Mouse (Mus musculus): ENCODE measurements around the gene Mllt3. TPM values are rescaled to one million over a fixed set of nuclear protein-coding genes. Genes with fewer than 3 reads are reported as not detected.
"Not testable (repeated sequence)": the region's sequence is repeated elsewhere in the genome, so short reads cannot be mapped to it uniquely, and the experiment has no call there.

Gene Mllt3
- polyA plus RNA-seq, 1 experiment = 4.0 TPM

DNA sequence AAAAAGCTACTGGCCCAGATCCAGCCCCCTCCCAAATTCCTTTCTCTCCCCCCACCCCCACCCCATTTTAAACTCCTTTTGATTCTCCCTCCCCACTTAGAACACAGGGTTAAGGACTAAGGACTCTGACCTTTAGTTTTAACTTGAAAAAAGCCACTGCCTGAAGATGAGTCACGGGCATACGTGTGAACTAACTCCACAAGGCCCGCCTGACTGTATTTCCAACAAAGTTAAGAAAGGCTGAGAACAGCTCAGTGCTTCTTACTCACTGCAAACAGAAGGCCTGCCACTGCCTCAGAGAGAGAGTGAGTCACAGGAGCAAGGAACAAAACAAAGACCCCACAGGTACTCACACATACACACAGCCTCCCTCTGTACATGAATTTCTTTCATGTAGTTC, 48.6 kb downstream of the Mllt3 start:
- H3K36me3 ChIP-seq (replicated peaks; ENCODE audit: low read length) = no peaks in the 10 kb centered on the region
- TF ChIP-seq GATA1 (IDR thresholded peaks at IDR 0.05; ENCODE audit: borderline replicate concordance, low read length) (no peak), FLI1 (IDR thresholded peaks at IDR 0.05; ENCODE audit: low read length) (no peak)
- no peak overlapping the region for H3K4me3 ChIP-seq (replicated peaks)
- H3K4me1 ChIP-seq = peaks cover 4% of the 10 kb centered on the region
- H3K27me3 ChIP-seq (replicated peaks) = no peaks in the 10 kb centered on the region
- no peaks in the 10 kb centered on the region for H3K9me3 ChIP-seq

- TF ChIP-seq FLI1 (IDR thresholded peaks at IDR 0.05; ENCODE audit: low read length) (no peak), GATA1 (IDR thresholded peaks at IDR 0.05; ENCODE audit: borderline replicate concordance, low read length) (no peak)
- no peak overlapping the region for H3K4me3 ChIP-seq (replicated peaks)
- no peaks in the 10 kb centered on the region for H3K36me3 ChIP-seq (replicated peaks; ENCODE audit: low read length)
- H3K4me1 ChIP-seq = no peaks in the 10 kb centered on the region
- H3K9me3 ChIP-seq = no peaks in the 10 kb centered on the region
- no peaks in the 10 kb centered on the region for H3K27me3 ChIP-seq (replicated peaks)
Measured at GRCm38 (mm10) chr4:87984091-87984490, 49.1 kb downstream of the Mllt3 start.

DNA sequence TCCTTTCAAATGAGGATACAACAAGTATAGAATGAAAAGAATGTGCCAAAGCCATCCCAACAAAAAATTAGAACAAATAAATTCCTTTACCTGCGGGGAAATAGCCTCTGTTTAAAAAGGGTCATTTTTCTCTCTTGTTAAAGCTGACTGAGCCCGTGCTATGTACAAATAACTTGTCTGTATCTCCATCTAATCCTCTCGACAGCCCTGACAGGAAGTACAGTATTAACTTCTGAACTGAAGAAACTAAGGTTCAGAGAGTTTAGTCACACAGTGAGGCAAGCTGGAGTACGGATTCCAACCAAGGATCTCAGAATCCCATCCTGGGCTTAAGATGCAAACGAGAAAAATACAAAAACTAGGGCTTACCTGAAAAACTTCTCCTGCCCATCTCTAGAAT, 50.6 kb downstream of the Mllt3 start:
- H3K4me1 ChIP-seq = no peaks in the 10 kb centered on the region
- TF ChIP-seq GATA1 (IDR thresholded peaks at IDR 0.05; ENCODE audit: borderline replicate concordance, low read length) (no peak), FLI1 (IDR thresholded peaks at IDR 0.05; ENCODE audit: low read length) (no peak)
- no peaks in the 10 kb centered on the region for H3K9me3 ChIP-seq
- no peaks in the 10 kb centered on the region for H3K27me3 ChIP-seq (replicated peaks)
- no peak overlapping the region for H3K4me3 ChIP-seq (replicated peaks)
- no peaks in the 10 kb centered on the region for H3K36me3 ChIP-seq (replicated peaks; ENCODE audit: low read length)

DNA sequence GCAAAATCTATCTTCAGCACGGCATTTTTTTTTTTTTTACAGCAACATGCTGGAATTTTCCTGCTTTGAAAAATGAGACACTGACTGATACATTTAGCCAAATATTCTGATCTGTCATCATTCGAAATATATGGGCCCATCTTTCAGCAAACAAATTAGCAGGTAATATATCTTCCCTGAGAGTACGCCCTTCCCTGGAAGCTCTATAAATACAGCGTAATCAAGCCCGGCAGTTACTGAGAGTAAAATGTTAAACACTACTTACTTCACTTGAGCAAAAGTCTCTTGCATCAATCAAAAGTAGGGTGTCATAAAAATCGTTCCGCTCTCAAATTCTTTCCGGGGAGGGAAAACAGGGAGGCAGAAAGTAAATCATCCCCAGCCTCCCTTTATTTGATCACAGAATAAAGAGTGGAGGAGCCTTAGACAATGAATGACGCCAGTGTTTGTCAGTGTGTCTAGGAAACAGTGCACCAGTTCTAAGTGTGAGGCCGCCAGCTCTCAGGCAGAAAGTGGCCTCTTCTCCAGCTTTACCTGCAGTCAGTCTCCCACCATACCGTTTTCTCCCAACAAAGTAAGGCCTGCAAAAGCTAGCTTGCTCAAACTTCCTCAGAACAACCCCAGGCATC, 55.2 kb downstream of the Mllt3 start:
- Histone ChIP-seq H3K4me3 (replicated peaks) (no peak overlapping the region), H3K9me3 (peaks cover 4% of the 10 kb centered on the region; the same call in 1 of the 2 replicates), H3K4me1 (peaks cover 4% of the 10 kb centered on the region; the same call in 1 of the 2 replicates), H3K27me3 (replicated peaks) (no peaks in the 10 kb centered on the region), H3K36me3 (replicated peaks; ENCODE audit: low read length) (no peaks in the 10 kb centered on the region)
- TF ChIP-seq GATA1 (IDR thresholded peaks at IDR 0.05; ENCODE audit: borderline replicate concordance, low read length) (no peak), FLI1 (IDR thresholded peaks at IDR 0.05; ENCODE audit: low read length) (no peak)

GRCm38 (mm10) chr4:87965836-87966235, 67.3 kb downstream of the Mllt3 start:
- H3K4me1 ChIP-seq = peaks cover 6% of the 10 kb centered on the region
- no peak for TF ChIP-seq GATA1 (IDR thresholded peaks at IDR 0.05; ENCODE audit: borderline replicate concordance, low read length)
- TF ChIP-seq FLI1 (IDR thresholded peaks at IDR 0.05; ENCODE audit: low read length) = no peak
- H3K9me3 ChIP-seq = no peaks in the 10 kb centered on the region
- no peaks in the 10 kb centered on the region for H3K27me3 ChIP-seq (replicated peaks)
- H3K36me3 ChIP-seq (replicated peaks; ENCODE audit: low read length) = no peaks in the 10 kb centered on the region
- no peak overlapping the region for H3K4me3 ChIP-seq (replicated peaks)

- not testable (repeated sequence) for H3K9me3 ChIP-seq; H3K36me3 ChIP-seq (replicated peaks; ENCODE audit: low read length); H3K4me3 ChIP-seq (replicated peaks); H3K27me3 ChIP-seq (replicated peaks); H3K4me1 ChIP-seq
Measured at GRCm38 (mm10) chr4:87964890-87965289, 68.3 kb downstream of the Mllt3 start.

DNA sequence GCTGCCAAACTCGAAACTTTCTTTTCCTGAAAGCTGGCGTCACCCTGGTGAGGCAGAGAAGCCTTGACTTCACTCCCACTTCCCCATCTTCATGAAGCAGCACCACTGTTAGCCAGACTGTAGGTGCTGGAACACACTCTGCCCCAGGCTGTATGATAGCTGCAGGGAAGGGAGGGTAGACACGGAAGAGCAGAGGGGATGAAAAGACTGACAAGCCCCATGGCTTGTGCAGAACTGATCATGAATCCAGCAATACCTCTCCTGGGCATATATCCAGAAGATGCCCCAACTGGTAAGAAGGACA, 69.4 kb downstream of the Mllt3 start:
- no peak for TF ChIP-seq FLI1 (IDR thresholded peaks at IDR 0.05; ENCODE audit: low read length)

GRCm38 (mm10) chr4:87963055-87963772, 70.0 kb downstream of the Mllt3 start:
- peaks cover 6% of the 10 kb centered on the region for H3K4me1 ChIP-seq
- no peaks in the 10 kb centered on the region for H3K36me3 ChIP-seq (replicated peaks; ENCODE audit: low read length)
- H3K27me3 ChIP-seq (replicated peaks) = no peaks in the 10 kb centered on the region
- no peaks in the 10 kb centered on the region for H3K9me3 ChIP-seq
- H3K4me3 ChIP-seq (replicated peaks) = no peak overlapping the region
- TF ChIP-seq FLI1 (IDR thresholded peaks at IDR 0.05; ENCODE audit: low read length) = no peak
- TF ChIP-seq GATA1 (IDR thresholded peaks at IDR 0.05; ENCODE audit: borderline replicate concordance, low read length) = no peak

More for the DNA sequence above, 69.4 kb downstream of the Mllt3 start:
- Histone ChIP-seq H3K27me3 (replicated peaks) (no peaks in the 10 kb centered on the region), H3K4me1 (peaks cover 6% of the 10 kb centered on the region), H3K4me3 (replicated peaks) (no peak overlapping the region), H3K9me3 (no peaks in the 10 kb centered on the region), H3K36me3 (replicated peaks; ENCODE audit: low read length) (no peaks in the 10 kb centered on the region)

DNA sequence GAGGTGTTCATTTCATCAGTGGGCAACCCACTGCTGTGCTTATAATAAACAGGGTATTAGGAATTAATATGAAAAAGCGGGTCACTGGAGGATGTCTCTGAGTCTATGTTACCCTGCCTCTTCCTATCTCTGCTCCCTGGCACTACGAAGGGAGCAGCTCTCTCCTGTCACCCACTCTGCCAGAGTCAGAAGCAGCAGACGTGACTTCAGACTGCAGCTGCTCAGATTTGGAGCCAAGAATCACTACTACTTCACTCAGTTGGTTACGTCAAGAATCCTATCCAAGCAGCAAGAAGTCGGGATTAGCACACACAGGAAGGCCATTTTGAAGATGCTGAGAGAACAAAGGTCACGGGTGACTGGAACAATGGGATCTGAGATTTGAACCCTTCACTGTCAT, 71.3 kb downstream of the Mllt3 start:
- Histone ChIP-seq H3K4me1 (peaks cover 8% of the 10 kb centered on the region), H3K27me3 (replicated peaks) (no peaks in the 10 kb centered on the region), H3K9me3 (no peaks in the 10 kb centered on the region), H3K36me3 (replicated peaks; ENCODE audit: low read length) (no peaks in the 10 kb centered on the region), H3K4me3 (replicated peaks) (no peak overlapping the region)
- TF ChIP-seq FLI1 (IDR thresholded peaks at IDR 0.05; ENCODE audit: low read length) (no peak), GATA1 (IDR thresholded peaks at IDR 0.05; ENCODE audit: borderline replicate concordance, low read length) (no peak)

GRCm38 (mm10) chr4:87957852-87958251, 75.3 kb downstream of the Mllt3 start:
- Histone ChIP-seq H3K27me3 (replicated peaks) (no peaks in the 10 kb centered on the region), H3K9me3 (no peaks in the 10 kb centered on the region), H3K4me1 (peaks cover 18% of the 10 kb centered on the region), H3K36me3 (replicated peaks; ENCODE audit: low read length) (no peaks in the 10 kb centered on the region), H3K4me3 (replicated peaks) (no peak overlapping the region)
- no peak for TF ChIP-seq FLI1 (IDR thresholded peaks at IDR 0.05; ENCODE audit: low read length)

GRCm38 (mm10) chr4:87957198-87957597, 76.0 kb downstream of the Mllt3 start:
- H3K4me1 ChIP-seq = peaks cover 18% of the 10 kb centered on the region
- TF ChIP-seq GATA1 (IDR thresholded peaks at IDR 0.05; ENCODE audit: borderline replicate concordance, low read length) = no peak
- TF ChIP-seq FLI1 (IDR thresholded peaks at IDR 0.05; ENCODE audit: low read length) = no peak
- H3K9me3 ChIP-seq = no peaks in the 10 kb centered on the region
- no peak overlapping the region for H3K4me3 ChIP-seq (replicated peaks)
- H3K27me3 ChIP-seq (replicated peaks) = no peaks in the 10 kb centered on the region
- H3K36me3 ChIP-seq (replicated peaks; ENCODE audit: low read length) = no peaks in the 10 kb centered on the region

Measured in megakaryocyte, embryonic 14.5 days (primary cell).